Mouse (Mus musculus) CH12.LX (cell line): ENCODE data around the gene Sprr2k.
"Not testable (repeated sequence)": the region's sequence is repeated elsewhere in the genome, so short reads cannot be mapped to it uniquely, and the experiment has no call there.

Experiments
- BHLHE40 ChIP-seq: IDR thresholded peaks from 2 replicates; pipeline ENCODE4 v1.6.1; 2011; ENCODE audit warnings: mild to moderate bottlenecking, low read depth, low read length, improper control_type of control experiment
- CTCF ChIP-seq, 2 experiments: IDR thresholded peaks in 1 of 2; conservative IDR thresholded peaks in 1 of 2; 2 replicates each; pipeline ENCODE4 v1.5.1; 2011 to 2012; ENCODE audit warnings: low read depth in 2 of 2, low read length in 2 of 2, improper control_type of control experiment in 1 of 2, inconsistent platforms in 1 of 2, mild to moderate bottlenecking in 1 of 2, moderate library complexity in 1 of 2
- EP300 ChIP-seq: IDR thresholded peaks from 2 replicates; pipeline ENCODE4 v1.6.1; 2011; ENCODE audit warnings: low read length, improper control_type of control experiment
- HCFC1 ChIP-seq: IDR thresholded peaks from 2 replicates; pipeline ENCODE4 v1.6.1; 2012; ENCODE audit warnings: low read depth, mild to moderate bottlenecking, inconsistent platforms, low read length, improper control_type of control experiment
- MAX ChIP-seq: IDR thresholded peaks from 2 replicates; pipeline ENCODE4 v1.6.1; 2011; ENCODE audit warnings: low read length, improper control_type of control experiment
- MYC ChIP-seq: IDR thresholded peaks from 2 replicates; pipeline ENCODE4 v1.6.1; 2011; ENCODE audit warnings: low read depth, mild to moderate bottlenecking, improper control_type of control experiment, low read length
- POLR2A ChIP-seq: IDR thresholded peaks from 2 replicates; pipeline ENCODE4 v1.6.1; 2011; ENCODE audit warnings: low read depth, mild to moderate bottlenecking, improper control_type of control experiment, low read length
- POLR2AphosphoS2 ChIP-seq: IDR thresholded peaks from 2 replicates; pipeline ENCODE4 v1.6.1; 2011; ENCODE audit warnings: low read depth, low read length, improper control_type of control experiment
- SIN3A ChIP-seq: IDR thresholded peaks from 2 replicates; pipeline ENCODE4 v1.6.1; 2012; ENCODE audit warnings: low read length, improper control_type of control experiment, inconsistent platforms
- SMC3 ChIP-seq: IDR thresholded peaks from 2 replicates; pipeline ENCODE4 v1.6.1; 2011; ENCODE audit warnings: low read depth, low read length, improper control_type of control experiment
- TBP ChIP-seq: conservative IDR thresholded peaks from 2 replicates; pipeline ENCODE4 v1.6.1; 2011; ENCODE audit warnings: low read depth, low read length, improper control_type of control experiment
- ZMIZ1 ChIP-seq: IDR thresholded peaks from 2 replicates; pipeline ENCODE4 v1.6.1; 2012; ENCODE audit warnings: low read depth, mild to moderate bottlenecking, inconsistent platforms, low read length, improper control_type of control experiment

DNA sequence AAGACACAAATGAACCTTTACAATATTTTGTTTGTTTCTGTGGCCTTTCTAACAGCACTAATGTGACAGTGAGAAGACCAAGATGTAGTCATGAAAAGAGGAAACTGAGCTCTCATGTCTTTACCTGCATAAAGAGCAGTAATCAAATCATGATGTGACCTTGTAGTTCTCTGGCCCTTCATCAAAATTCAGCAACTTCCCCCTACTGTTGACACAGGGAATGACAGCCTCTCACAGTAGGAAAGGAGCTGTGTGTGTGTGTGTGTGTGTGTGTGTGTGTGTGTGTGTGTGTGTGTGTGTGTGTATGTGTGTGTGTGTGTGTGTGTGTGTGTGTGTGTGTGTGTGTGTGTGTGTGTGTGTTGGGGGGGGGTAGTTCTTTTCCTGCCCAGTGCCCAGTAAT, 48.9 kb downstream of the Sprr2k start:
- not testable (repeated sequence) for TF ChIP-seq CTCF (conservative IDR thresholded peaks at IDR 0.05 in 1 of 2, IDR thresholded peaks at IDR 0.05 in 1 of 2; ENCODE audit: low read depth in 2 of 2, low read length in 2 of 2); POLR2A; MYC; POLR2AphosphoS2; MAX; SIN3A; HCFC1; SMC3; TBP; EP300; ZMIZ1; BHLHE40
